15 mouse cellular contexts compared by ENCODE assay signal in genomic region chr8:80823250-80823649, GRCm38 (mm10). TPM values are rescaled to one million over a fixed set of nuclear protein-coding genes. Genes with fewer than 3 reads are reported as not detected.
DNase-seq lines count a peak whose midpoint lies in the region; ATAC-seq and TF ChIP-seq lines count a peak whose summit lies in the region.
"Had no signal": no experiment of that assay in that cellular context is flagged by ENCODE, and none has a peak within 500 bp of the region (broad histone marks: within the 10 kb centered on the region; RNA-seq: fewer than 3 reads in every experiment).

No protein-coding gene starts in this region.

- no peak overlapping the region for H3K9ac ChIP-seq in embryonic facial prominence, embryonic 12.5 days
- 0 out of 2 replicates have a peak overlapping the region, but pooled peaks have one; percentile 9 for H3K9ac ChIP-seq in heart, embryonic 15.5 days
- H3K9ac ChIP-seq in liver, adult 2 months (ENCODE audit: low read depth, low read length) = no peak overlapping the region
- H3K9ac ChIP-seq in liver, postnatal 0 days (replicated peaks) = no peak overlapping the region
- H3K9ac ChIP-seq: embryonic facial prominence, embryonic 15.5 days; midbrain, embryonic 12.5 days; neural tube, embryonic 12.5 days had no signal

- no peaks in the 10 kb centered on the region for H3K9me3 ChIP-seq in embryonic facial prominence, embryonic 12.5 days
- H3K9me3 ChIP-seq in embryonic facial prominence, embryonic 10.5 days = no peaks in the 10 kb centered on the region
- no peaks in the 10 kb centered on the region for H3K9me3 ChIP-seq in heart, embryonic 15.5 days (replicated peaks)
- no peaks in the 10 kb centered on the region for H3K9me3 ChIP-seq in liver, postnatal 0 days (ENCODE audit: low read length)
- H3K9me3 ChIP-seq: embryonic facial prominence, embryonic 15.5 days; midbrain, embryonic 12.5 days; neural tube, embryonic 12.5 days had no signal

- H3K27me3 ChIP-seq in embryonic facial prominence, embryonic 12.5 days = no peaks in the 10 kb centered on the region
- no peaks in the 10 kb centered on the region for H3K27me3 ChIP-seq in embryonic facial prominence, embryonic 10.5 days (replicated peaks; ENCODE audit: low read depth, poor library complexity, severe bottlenecking)
- H3K27me3 ChIP-seq in heart, embryonic 15.5 days = no peaks in the 10 kb centered on the region
- no peaks in the 10 kb centered on the region for H3K27me3 ChIP-seq in liver, adult 2 months (ENCODE audit: control insufficient read depth, insufficient read depth, low read length)
- no peaks in the 10 kb centered on the region for H3K27me3 ChIP-seq in liver, postnatal 0 days (ENCODE audit: insufficient read depth, low read length)
- H3K27me3 ChIP-seq: embryonic facial prominence, embryonic 15.5 days; midbrain, embryonic 12.5 days; neural tube, embryonic 12.5 days had no signal

- no peak for TF ChIP-seq CTCF in liver, adult 2 months (IDR thresholded peaks at IDR 0.05; ENCODE audit: low read depth, low read length)
- no peak for TF ChIP-seq CTCF in liver, postnatal 0 days (IDR thresholded peaks at IDR 0.05; ENCODE audit: low read depth)

- H3K79me2 ChIP-seq in liver, adult 2 months (ENCODE audit: control insufficient read depth, insufficient read depth, low read length) = peaks cover 17% of the 10 kb centered on the region; the same call in 1 of the 2 replicates

- no peak overlapping the region for H3K4me2 ChIP-seq in embryonic facial prominence, embryonic 12.5 days (replicated peaks)
- no peak overlapping the region for H3K4me2 ChIP-seq in heart, embryonic 15.5 days
- H3K4me2 ChIP-seq in liver, postnatal 0 days (ENCODE audit: low read depth, low read length) = no peak overlapping the region
- H3K4me2 ChIP-seq: embryonic facial prominence, embryonic 15.5 days; liver, embryonic 11.5 days; midbrain, embryonic 12.5 days; neural tube, embryonic 12.5 days had no signal

- WGBS in embryonic facial prominence, embryonic 12.5 days = 73% methylated on average over 5 of the region's 5 CpGs
- 82% methylated on average over 5 of the region's 5 CpGs for WGBS in embryonic facial prominence, embryonic 10.5 days
- 68% methylated on average over 5 of the region's 5 CpGs for WGBS in heart, embryonic 15.5 days
- 80% methylated on average over 5 of the region's 5 CpGs for WGBS in liver, adult 2 months
- 71% methylated on average over 5 of the region's 5 CpGs for WGBS in liver, postnatal 0 days (ENCODE audit: insufficient replicate concordance)

- no peaks in the 10 kb centered on the region for H3K36me3 ChIP-seq in embryonic facial prominence, embryonic 12.5 days
- H3K36me3 ChIP-seq in embryonic facial prominence, embryonic 10.5 days (replicated peaks) = no peaks in the 10 kb centered on the region
- no peaks in the 10 kb centered on the region for H3K36me3 ChIP-seq in heart, embryonic 15.5 days
- no peaks in the 10 kb centered on the region for H3K36me3 ChIP-seq in liver, adult 2 months (ENCODE audit: control insufficient read depth, insufficient read depth, low read length)
- no peaks in the 10 kb centered on the region for H3K36me3 ChIP-seq in liver, postnatal 0 days (replicated peaks; ENCODE audit: insufficient read depth, low read length)
- H3K36me3 ChIP-seq: embryonic facial prominence, embryonic 15.5 days; midbrain, embryonic 12.5 days; neural tube, embryonic 12.5 days had no signal

- H3K4me1 ChIP-seq in embryonic facial prominence, embryonic 12.5 days = peaks cover 24% of the 10 kb centered on the region; the same call in 1 of the 2 replicates
- H3K4me1 ChIP-seq in embryonic facial prominence, embryonic 10.5 days = peaks cover 23% of the 10 kb centered on the region
- peaks cover 81% of the 10 kb centered on the region for H3K4me1 ChIP-seq in heart, embryonic 15.5 days (replicated peaks)
- peaks cover 11% of the 10 kb centered on the region for H3K4me1 ChIP-seq in liver, adult 2 months (ENCODE audit: control insufficient read depth, insufficient read depth, low read length)
- peaks cover 8% of the 10 kb centered on the region; the same call in 1 of the 2 replicates for H3K4me1 ChIP-seq in liver, postnatal 0 days (ENCODE audit: insufficient read depth)

- DNase-seq in embryonic facial prominence, embryonic 10.5 days (ENCODE audit: low spot score) = no peak
- DNase-seq in heart, postnatal 4 days = no peak
- DNase-seq in liver, adult 2 months (ENCODE audit: extremely low read depth, low read depth, low spot score) = peak; percentile 63
- no peak for DNase-seq in liver, postnatal 0 days
- DNase-seq in kidney, postnatal 4 days = peak; percentile 34 to 65
- no peak for DNase-seq in adrenal gland, postnatal 14 days
- DNase-seq: adrenal gland, adult 2 months; cerebellum, postnatal 14 days; lung, postnatal 10 days had no signal

- no peak for TF ChIP-seq EP300 in liver, postnatal 0 days (IDR thresholded peaks at IDR 0.05; ENCODE audit: low read depth)

- no peak for ATAC-seq in embryonic facial prominence, embryonic 12.5 days (ENCODE audit: insufficient number of reproducible peaks, insufficient read depth, low FRiP score, low TSS enrichment)
- no peak for ATAC-seq in heart, embryonic 15.5 days (replicated peaks; ENCODE audit: insufficient number of reproducible peaks, insufficient read depth, low FRiP score, low read depth)
- ATAC-seq in liver, postnatal 0 days = no peak

- 0 out of 2 replicates have a peak overlapping the region, but pooled peaks have one; percentile 30 for H3K27ac ChIP-seq in embryonic facial prominence, embryonic 12.5 days
- no peak overlapping the region for H3K27ac ChIP-seq in embryonic facial prominence, embryonic 10.5 days (replicated peaks)
- H3K27ac ChIP-seq in heart, embryonic 15.5 days = peak overlapping the region; percentile 28
- no peak overlapping the region for H3K27ac ChIP-seq in liver, adult 2 months (replicated peaks; ENCODE audit: insufficient read depth, low read depth, low read length)
- no peak overlapping the region for H3K27ac ChIP-seq in liver, postnatal 0 days (ENCODE audit: low read depth)
- H3K27ac ChIP-seq: embryonic facial prominence, embryonic 15.5 days; midbrain, embryonic 12.5 days; neural tube, embryonic 12.5 days had no signal

- no peak for TF ChIP-seq POLR2A in liver, adult 2 months (IDR thresholded peaks at IDR 0.05; ENCODE audit: extremely low read depth, insufficient read depth, low read length)

- H3K4me3 ChIP-seq in embryonic facial prominence, embryonic 12.5 days = no peak overlapping the region
- H3K4me3 ChIP-seq in embryonic facial prominence, embryonic 10.5 days = no peak overlapping the region
- H3K4me3 ChIP-seq in heart, embryonic 15.5 days = no peak overlapping the region
- H3K4me3 ChIP-seq in liver, adult 2 months (ENCODE audit: insufficient read depth, low read depth, low read length) = no peak overlapping the region
- no peak overlapping the region for H3K4me3 ChIP-seq in liver, postnatal 0 days (ENCODE audit: low read depth, low read length)
- H3K4me3 ChIP-seq: embryonic facial prominence, embryonic 15.5 days; midbrain, embryonic 12.5 days; neural tube, embryonic 12.5 days had no signal

RNA-seq across cellular contexts. Expression of gene Gab1, which starts 57.1 kb away (rescaled TPM):
- 24.4 and 26.9 TPM in 2 replicates for polyA plus RNA-seq in embryonic facial prominence, embryonic 12.5 days (2016; fragmentation: Nextera tagmentation; extraction: Ambion mirVana)
- polyA plus RNA-seq in embryonic facial prominence, embryonic 10.5 days (2016; fragmentation: Nextera tagmentation; extraction: Ambion mirVana) = 14.5 and 15.0 TPM in 2 replicates
- polyA plus RNA-seq in heart, embryonic 15.5 days (2015; fragmentation: Nextera tagmentation; extraction: Ambion mirVana) = 28.4 and 30.6 TPM in 2 replicates
- 10 to 100 TPM; 52.2 to 58.7 TPM for total RNA-seq in heart, postnatal 4 days (2021)
- 5.1 and 7.9 TPM in 2 replicates for total RNA-seq in liver, adult 2 months (2014; rRNA removed)
- polyA plus RNA-seq in liver, adult 2 months (2012; rRNA removed) = 5.0 and 5.8 TPM in 2 replicates
- polyA plus RNA-seq in liver, postnatal 0 days (2015; fragmentation: Nextera tagmentation; extraction: Ambion mirVana) = 3.8 and 3.9 TPM in 2 replicates
- 18.0 and 20.1 TPM in 2 replicates for total RNA-seq in adrenal gland, postnatal 14 days (2021)

Comparison
In these comparisons a context has a peak if more than half of its experiments do, and no peak if none do; other contexts are left out.
1. H3K27ac ChIP-seq: peak in embryonic facial prominence, embryonic 12.5 days (single experiment) and heart, embryonic 15.5 days (single experiment); none in embryonic facial prominence, embryonic 10.5 days (single experiment), liver, adult 2 months (single experiment) and liver, postnatal 0 days (single experiment).
2. DNase-seq: peak in liver, adult 2 months (single experiment) and kidney, postnatal 4 days (2 of 2); none in embryonic facial prominence, embryonic 10.5 days (single experiment), heart, postnatal 4 days (single experiment), liver, postnatal 0 days (single experiment) and adrenal gland, postnatal 14 days (single experiment).